Mouse (Mus musculus): ENCODE data around the gene Sec31a.
A peak's percentile ranks its signal among the peaks of the same experiment; 100 is the strongest.

Sec31a gene

DNA sequence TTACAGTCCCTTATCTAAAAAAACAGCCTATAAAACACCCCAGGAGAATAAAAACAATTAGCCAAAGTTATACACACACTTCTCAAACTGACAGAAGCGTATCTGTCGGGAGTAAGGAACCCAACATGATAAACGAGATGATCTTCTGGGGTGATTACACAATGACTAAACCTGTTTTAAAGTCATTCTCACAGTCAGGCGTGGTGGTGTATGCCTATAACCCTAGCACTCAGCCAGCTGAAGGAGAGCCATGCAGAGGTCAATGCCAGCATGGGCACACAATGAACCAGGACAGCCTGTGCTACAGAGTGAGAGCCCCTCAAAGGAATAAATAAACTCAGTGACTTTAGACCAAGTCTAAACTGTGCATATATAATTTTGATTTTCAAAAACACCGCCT is 7.5 kb downstream of the Sec31a start:
- no peak for DNase-seq

GRCm38 (mm10) chr5:100396753-100397152 is 19.3 kb downstream of the Sec31a start:
- DNase-seq = no peak

GRCm38 (mm10) chr5:100393681-100394080 is 22.4 kb downstream of the Sec31a start:
- DNase-seq = no peak

- no peak for DNase-seq
Observed at GRCm38 (mm10) chr5:100392436-100392955, 23.5 kb downstream of the Sec31a start.

- no peak for DNase-seq
Observed at GRCm38 (mm10) chr5:100383782-100384510, 32.1 kb downstream of the Sec31a start.

DNA sequence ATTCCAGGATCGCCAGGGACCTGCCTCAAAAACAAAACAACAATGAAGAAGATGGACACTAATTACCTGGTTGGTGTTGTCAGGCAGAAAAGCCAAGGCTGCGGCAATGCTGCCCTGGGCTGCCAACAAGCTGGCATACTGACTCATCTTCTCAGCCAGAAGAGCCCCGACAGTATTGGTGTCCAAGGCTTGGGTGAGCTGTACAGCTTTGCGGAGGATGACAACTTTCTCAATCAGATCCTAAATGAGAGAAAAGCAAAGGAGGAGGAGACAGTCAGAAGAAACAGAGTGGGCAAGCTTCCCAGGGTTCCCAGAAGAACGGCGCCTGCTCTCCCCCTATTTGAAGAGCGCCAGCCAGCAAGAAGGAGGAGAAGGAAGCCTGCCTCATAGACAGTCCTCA is 34.9 kb downstream of the Sec31a start:
- no peak for DNase-seq

DNA sequence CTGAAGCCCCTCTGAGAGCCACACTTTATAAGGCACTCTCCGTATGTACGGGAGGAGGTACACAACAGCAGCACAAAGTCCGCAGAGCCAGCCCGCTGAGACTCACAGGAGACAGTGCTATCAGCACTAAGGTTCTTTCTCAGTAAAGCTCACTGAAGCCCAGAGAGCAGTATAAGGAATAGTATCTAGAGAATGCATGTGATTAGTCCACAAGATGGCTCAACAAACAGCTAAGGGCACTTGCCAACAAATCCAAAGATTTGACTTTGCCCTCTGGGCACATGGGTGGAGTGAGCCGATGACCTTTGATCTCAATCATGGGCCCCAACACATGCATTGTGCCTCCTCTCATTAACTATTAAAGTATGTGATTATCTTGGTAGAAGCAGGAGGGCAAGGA is 35.8 kb downstream of the Sec31a start:
- DNase-seq = no peak

- DNase-seq = no peak
Observed at GRCm38 (mm10) chr5:100378981-100379380, 37.1 kb downstream of the Sec31a start.

DNA sequence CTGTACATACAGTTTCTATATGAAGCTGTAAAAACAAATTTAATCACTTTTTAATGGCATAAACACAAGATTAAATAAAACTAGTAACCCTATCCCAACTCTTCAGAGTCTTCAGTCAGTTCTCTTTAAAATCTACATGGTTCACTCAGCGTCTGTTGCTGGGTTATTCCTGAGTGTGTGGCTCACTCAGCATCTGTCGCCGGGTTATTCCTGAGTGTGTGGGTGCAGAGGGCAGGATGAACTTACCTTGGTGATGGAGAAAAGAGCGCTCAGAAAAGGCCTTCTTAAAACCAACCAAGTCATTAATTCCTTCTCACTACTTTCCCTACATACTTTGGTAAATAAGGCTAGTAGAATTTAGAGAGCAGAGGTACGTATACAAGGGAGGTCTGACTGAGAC is 37.8 kb downstream of the Sec31a start:
- DNase-seq = no peak

DNA sequence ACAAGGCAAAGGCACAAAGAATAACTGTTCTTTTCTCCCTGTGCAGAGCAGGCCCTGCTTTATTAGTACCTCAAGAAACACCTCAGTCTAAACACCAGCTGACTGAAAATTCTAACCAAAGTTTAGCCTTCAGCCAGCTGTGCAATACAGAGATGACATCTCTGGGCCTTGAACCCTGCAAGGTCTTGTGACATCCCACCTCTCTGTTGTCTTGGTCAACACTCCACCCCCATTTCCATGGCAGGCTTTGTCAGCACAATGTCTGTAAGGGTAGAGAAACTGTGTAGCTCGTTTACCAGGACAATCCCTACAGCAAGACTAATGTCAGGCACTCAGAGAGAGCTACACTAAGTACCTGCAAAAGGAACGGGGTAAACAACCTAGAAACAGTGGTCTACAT is 38.7 kb downstream of the Sec31a start:
- no peak for DNase-seq

- DNase-seq = no peak
Observed at GRCm38 (mm10) chr5:100374703-100375102, 41.3 kb downstream of the Sec31a start.

DNA sequence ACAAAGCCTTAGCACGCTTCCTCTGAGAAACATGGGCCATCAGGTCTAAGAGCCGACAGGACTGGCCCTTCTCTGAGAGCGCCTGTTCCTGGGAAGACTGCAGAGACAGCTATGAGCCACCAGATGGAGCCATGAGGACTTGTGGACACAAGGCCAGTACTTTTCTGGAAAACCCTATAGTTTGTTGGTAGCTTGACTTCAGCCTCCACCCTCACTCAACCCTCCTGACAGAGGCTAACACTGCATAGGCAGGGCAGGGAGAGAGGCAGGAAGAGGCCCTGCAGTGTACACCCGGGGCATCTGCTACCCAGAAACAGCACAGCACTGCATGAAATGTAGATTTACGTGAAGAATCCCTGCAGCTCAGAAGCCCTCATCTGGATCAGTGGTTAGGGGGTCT is 42.1 kb downstream of the Sec31a start:
- peak; percentile 77 for DNase-seq

- DNase-seq = no peak
Observed at GRCm38 (mm10) chr5:100370919-100371318, 45.1 kb downstream of the Sec31a start.

GRCm38 (mm10) chr5:100369825-100370459 is 46.1 kb downstream of the Sec31a start:
- no peak for DNase-seq

GRCm38 (mm10) chr5:100369093-100369492 is 46.9 kb downstream of the Sec31a start:
- no peak for DNase-seq

- no peak for DNase-seq
Observed at GRCm38 (mm10) chr5:100368527-100368926, 47.5 kb downstream of the Sec31a start.

DNA sequence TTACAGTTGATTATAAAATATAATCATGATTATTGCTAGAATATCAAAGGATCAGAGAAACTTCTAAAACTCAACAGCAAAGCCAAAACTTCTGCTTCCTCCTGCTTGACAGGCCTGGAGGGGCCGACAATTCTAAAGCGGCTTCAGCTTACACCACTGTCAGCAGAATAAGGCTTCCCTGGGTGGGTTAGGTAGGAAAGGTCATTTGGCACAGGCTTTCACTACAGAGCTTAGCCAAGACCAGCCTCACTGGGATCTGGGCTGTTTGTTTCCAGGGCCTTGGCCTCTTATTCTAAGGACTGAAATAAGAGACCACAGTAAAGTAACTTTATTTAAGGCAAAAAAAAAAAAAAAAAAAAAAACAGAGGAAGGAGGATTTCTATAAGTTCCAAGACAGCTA is 49.0 kb downstream of the Sec31a start:
- DNase-seq = no peak

DNA sequence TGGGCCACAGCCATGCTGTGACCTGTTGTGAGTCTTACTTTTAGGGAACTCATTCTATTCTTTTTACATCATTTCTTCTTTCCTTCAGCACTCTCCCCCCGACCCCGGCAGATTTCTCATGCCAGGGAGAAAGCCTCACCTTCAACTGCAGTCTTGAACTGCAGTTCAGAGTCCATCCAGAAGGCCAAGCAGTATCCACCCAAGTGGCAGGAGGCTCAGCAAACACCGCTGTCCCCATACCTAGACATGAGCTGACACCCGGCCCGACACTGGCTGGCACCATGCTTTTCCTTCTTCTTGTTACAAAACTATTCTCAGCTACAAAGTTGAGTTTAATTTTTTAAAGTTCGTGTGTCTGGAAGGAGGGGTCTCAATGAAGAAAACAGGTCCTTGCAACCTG is 55.7 kb downstream of the Sec31a start:
- DNase-seq = no peak

DNA sequence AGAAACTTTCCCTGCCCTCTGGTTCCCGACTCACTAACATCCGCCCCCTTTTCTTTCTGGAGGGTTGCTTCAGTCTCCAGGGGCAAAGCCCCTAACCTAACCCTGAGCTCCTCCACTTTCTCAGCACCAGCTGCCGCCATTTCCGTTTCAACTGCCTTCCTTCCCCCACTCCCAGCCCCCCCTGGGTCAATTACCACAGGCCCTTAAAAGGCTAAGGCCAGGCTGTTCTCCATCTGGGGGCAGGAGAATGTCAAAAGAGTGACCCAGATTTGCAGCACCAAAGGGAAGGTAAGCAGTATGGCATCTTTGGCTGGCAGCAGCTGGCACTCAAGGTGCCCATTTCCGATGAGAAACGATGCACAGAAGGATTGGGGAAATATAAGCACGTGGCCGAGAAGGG is 57.7 kb downstream of the Sec31a start:
- DNase-seq = peak; percentile 44

- DNase-seq = no peak
Observed at GRCm38 (mm10) chr5:100354644-100355043, 61.4 kb downstream of the Sec31a start.

- DNase-seq = no peak
Observed at GRCm38 (mm10) chr5:100352986-100353848, 62.8 kb downstream of the Sec31a start.

GRCm38 (mm10) chr5:100350907-100351456 is 65.1 kb downstream of the Sec31a start:
- DNase-seq = no peak

Data from embryo, embryonic 11 days (tissue).